Mouse (Mus musculus): ENCODE data around the gene Wdr1.
"Not testable (repeated sequence)": the region's sequence is repeated elsewhere in the genome, so short reads cannot be mapped to it uniquely, and the experiment has no call there.

The Wdr1 gene

GRCm38 (mm10) chr5:38563121-38563520, at the start of gene Wdr1:
Wdr1 (minus strand) TSS chr5:38563221.
- no peak for DNase-seq (ENCODE audit: low spot score in 2 of 2)

GRCm38 (mm10) chr5:38611118-38611517, 48.1 kb upstream of the Wdr1 start:
- no peak for DNase-seq (ENCODE audit: low spot score in 2 of 2)

GRCm38 (mm10) chr5:38608219-38608618, 45.2 kb upstream of the Wdr1 start:
- DNase-seq (ENCODE audit: low spot score in 2 of 2): not testable (repeated sequence)

- no peak for DNase-seq (ENCODE audit: low spot score in 2 of 2)
These were observed 35.8 kb upstream of the Wdr1 start for GRCm38 (mm10) chr5:38598647-38599304.

- DNase-seq (ENCODE audit: low spot score in 2 of 2): peak; percentile 59 to 78
These were observed 25.9 kb upstream of the Wdr1 start for GRCm38 (mm10) chr5:38588924-38589323.

GRCm38 (mm10) chr5:38585450-38585849, 22.4 kb upstream of the Wdr1 start:
- DNase-seq (ENCODE audit: low spot score in 2 of 2): no peak

- no peak for DNase-seq (ENCODE audit: low spot score in 2 of 2)
These were observed 20.0 kb upstream of the Wdr1 start for GRCm38 (mm10) chr5:38583026-38583425.

- DNase-seq (ENCODE audit: low spot score in 2 of 2): peak in 1 of 2 experiments; percentile 4
These were observed 17.7 kb upstream of the Wdr1 start for GRCm38 (mm10) chr5:38580703-38581102.

- no peak for DNase-seq (ENCODE audit: low spot score in 2 of 2)
These were observed 7.9 kb upstream of the Wdr1 start for GRCm38 (mm10) chr5:38570876-38571275.

GRCm38 (mm10) chr5:38568652-38569051, 5.6 kb upstream of the Wdr1 start:
- no peak for DNase-seq (ENCODE audit: low spot score in 2 of 2)

- DNase-seq (ENCODE audit: low spot score in 2 of 2): no peak
These were observed 1.8 kb upstream of the Wdr1 start for GRCm38 (mm10) chr5:38564831-38565230.

- DNase-seq (ENCODE audit: low spot score in 2 of 2): peak; percentile 99 to 100
These were observed 1.5 kb downstream of the Wdr1 start for GRCm38 (mm10) chr5:38561426-38562024.

GRCm38 (mm10) chr5:38560586-38561425, 2.2 kb downstream of the Wdr1 start:
- peak; percentile 56 to 58 for DNase-seq (ENCODE audit: low spot score in 2 of 2)

GRCm38 (mm10) chr5:38558831-38559230, 4.2 kb downstream of the Wdr1 start:
- no peak for DNase-seq (ENCODE audit: low spot score in 2 of 2)

GRCm38 (mm10) chr5:38557811-38558210, 5.2 kb downstream of the Wdr1 start:
- DNase-seq (ENCODE audit: low spot score in 2 of 2): no peak

- no peak for DNase-seq (ENCODE audit: low spot score in 2 of 2)
These were observed 6.6 kb downstream of the Wdr1 start for GRCm38 (mm10) chr5:38556406-38556805.

- DNase-seq (ENCODE audit: low spot score in 2 of 2): no peak
These were observed 9.1 kb downstream of the Wdr1 start for GRCm38 (mm10) chr5:38553953-38554352.

GRCm38 (mm10) chr5:38553491-38553890, 9.5 kb downstream of the Wdr1 start:
- DNase-seq (ENCODE audit: low spot score in 2 of 2): no peak

- no peak for DNase-seq (ENCODE audit: low spot score in 2 of 2)
These were observed 10.4 kb downstream of the Wdr1 start for GRCm38 (mm10) chr5:38552615-38553014.

- DNase-seq (ENCODE audit: low spot score in 2 of 2): no peak
These were observed 12.7 kb downstream of the Wdr1 start for GRCm38 (mm10) chr5:38550221-38550768.

GRCm38 (mm10) chr5:38549461-38549909, 13.5 kb downstream of the Wdr1 start:
- DNase-seq (ENCODE audit: low spot score in 2 of 2): no peak

GRCm38 (mm10) chr5:38547375-38547774, 15.6 kb downstream of the Wdr1 start:
- DNase-seq (ENCODE audit: low spot score in 2 of 2): no peak
